Mouse (Mus musculus): ENCODE measurements around the gene Pde4d.

Gene Pde4d

DNA sequence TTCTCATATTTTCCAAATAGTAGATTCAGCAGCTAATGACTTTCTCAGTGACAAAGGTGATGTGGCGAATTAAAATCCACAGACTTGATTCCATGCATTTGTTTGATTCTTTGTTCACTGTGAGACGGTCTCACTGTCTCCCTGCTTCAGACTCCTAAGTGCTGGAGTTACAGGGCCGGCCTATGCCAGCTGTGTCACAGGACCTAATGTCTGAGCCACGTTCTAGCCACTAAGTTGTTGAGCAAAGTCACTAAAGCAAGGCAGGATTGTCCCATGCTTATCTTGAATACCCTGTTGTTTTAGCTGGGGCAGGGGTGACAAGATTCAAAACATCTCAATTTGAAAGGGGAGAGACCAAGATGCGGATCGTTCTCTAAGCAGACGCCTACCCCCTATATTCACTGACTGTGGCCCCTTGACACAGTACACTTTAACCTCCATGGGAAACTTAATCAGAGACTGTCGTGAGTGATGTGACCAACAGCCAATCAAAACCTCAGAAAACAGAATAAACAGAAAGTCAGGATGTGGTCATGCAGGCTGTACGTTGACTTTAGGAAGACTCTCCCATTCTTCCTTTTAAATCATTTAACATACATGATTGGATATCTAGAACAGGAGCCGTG is 1195.6 kb downstream of the Pde4d start:
- DNase-seq, result no peak

DNA sequence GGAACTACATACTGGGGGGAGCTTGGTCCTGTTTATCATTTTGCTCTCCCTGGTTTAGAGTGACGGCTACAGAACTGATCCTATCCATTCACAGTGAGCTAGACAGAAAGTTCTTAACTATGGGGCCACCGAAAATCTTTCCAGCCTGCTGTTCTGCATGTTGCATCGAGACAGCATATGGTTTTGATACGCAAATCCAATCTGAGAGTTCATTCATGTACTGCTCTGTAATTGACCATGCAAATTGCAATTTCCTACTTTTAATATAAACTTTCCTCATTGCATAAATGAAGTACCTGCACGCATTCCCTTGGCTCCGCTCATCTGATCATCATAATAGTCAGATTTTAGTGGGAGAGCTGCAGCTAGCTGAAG is 1196.1 kb downstream of the Pde4d start:
- DNase-seq, result no peak

- no peak for DNase-seq
Measured at GRCm38 (mm10) chr13:109646597-109647232, 1197.0 kb downstream of the Pde4d start.

GRCm38 (mm10) chr13:109647479-109648199 is 1197.9 kb downstream of the Pde4d start:
- DNase-seq, result no peak

- no peak for DNase-seq
Measured at GRCm38 (mm10) chr13:109648311-109648710, 1198.6 kb downstream of the Pde4d start.

GRCm38 (mm10) chr13:109651790-109652605 is 1202.2 kb downstream of the Pde4d start:
- no peak for DNase-seq

GRCm38 (mm10) chr13:109652631-109653030 is 1202.9 kb downstream of the Pde4d start:
- DNase-seq, result peak; percentile 48

DNA sequence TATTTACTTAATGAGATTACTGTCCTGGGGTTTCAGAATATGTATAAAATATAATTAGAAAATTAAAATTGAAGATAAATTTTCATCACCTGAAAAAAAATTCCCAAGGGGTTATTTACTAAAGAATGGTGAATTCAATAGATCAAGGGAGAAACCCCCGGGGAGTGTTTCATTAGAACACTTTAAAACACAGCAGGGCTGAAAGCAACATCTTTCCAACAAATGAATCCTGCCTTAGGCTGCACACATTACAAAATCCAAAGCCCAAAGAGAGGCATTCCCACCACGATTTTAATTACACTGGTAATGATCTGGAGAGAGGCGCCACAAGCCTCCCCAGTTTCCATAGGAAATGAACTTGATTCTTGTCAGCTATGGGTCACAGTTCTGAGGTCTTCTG is 1205.6 kb downstream of the Pde4d start:
- DNase-seq, result no peak

DNA sequence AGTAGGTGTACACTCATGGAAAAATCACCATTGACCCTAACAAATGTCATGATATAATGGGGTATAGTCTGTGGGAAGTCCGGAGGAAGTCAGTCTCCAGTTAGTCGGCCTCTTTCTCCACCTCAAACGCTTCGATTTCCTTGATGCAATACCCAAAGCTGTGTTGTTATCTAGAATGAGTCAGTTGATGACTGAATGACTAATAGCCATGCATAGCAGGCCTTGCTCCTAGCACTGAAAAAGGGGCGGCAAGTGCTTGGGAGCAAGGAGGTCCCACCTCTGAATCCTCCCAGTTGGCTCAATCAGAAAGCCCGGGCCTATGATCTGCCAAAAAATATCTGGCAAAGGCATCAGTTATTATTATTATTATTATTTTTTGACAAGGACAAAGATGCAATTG is 1209.4 kb downstream of the Pde4d start:
- no peak for DNase-seq

- no peak for DNase-seq
Measured at GRCm38 (mm10) chr13:109661345-109661744, 1211.6 kb downstream of the Pde4d start.

DNA sequence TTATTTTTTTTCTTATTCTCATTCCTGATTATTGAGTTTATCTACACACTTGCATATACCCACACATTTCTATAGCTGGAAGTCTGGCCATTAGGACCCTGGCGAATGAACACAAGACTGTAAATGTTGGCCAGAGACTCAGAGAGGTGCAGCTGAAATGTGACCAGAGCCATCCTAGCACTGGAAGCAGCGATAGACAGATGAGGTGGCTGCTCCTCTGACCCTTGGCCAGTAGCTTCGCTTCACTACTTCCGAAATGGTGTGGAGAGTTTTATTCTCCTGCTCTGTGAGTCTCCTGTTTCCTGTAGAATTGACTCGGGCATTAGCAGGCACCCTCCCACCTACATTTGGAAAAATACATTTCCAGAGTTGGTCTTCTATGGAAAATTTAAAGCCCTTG is 1212.4 kb downstream of the Pde4d start:
- DNase-seq, result no peak

DNA sequence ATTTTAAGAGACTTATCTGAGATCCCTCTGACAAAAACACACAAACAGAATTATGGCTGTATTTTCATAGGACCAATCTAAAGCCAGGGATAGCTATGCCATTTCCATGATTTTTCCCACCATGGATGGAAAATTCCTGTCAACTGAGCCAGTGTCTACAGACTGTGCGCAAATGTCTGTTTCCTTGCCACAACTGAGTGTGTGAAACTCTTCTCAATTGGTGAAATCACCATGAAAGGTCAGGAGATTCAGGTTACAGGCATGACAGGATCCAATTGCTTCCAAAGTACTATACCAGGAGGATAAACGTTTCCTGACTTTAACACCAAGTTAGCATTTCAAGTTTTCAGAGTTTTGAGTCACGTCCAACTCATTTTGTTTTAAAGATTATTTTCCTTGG is 1213.0 kb downstream of the Pde4d start:
- DNase-seq, result no peak

DNA sequence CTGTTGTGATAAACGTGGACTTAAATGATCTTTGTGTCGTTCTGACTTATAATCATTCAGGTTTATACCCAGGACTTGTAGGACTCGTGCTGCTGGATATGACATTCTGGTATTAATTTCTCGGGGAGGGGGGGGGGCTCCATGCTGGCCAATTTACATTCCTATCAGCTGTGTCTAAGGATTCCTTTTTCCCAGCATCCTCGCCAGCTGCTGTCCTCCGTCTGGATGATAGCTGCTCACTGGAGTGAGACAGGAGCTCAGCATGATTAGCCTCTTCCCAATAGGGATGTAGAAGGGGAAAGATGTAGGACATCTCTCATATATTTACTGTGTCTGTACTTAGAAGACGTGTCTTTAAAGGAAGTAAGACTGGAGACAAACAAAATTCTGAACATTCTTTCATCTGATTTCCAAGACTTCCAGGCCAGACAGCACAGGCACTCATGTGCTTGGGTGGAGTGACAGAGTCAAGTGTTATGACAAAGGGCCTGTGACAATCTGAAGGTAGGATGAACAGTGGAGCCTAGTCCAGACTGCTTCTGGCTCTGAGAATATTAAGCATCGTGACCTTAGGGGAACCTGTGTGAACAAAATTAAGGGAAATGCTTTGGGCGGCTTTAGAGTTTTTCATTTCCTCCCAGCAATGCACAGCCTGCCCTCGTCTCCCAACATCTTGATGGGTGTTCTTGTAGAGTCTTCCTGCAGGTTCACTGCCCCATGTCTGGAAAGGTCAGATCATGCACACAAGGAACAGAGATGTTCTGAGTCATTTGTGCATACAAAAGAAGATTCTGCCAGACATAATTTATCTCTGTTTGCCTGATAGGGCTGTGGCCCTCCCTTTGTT is 1215.4 kb downstream of the Pde4d start:
- DNase-seq, result no peak

- peak; percentile 30 for DNase-seq
Measured at GRCm38 (mm10) chr13:109665803-109666403, 1216.2 kb downstream of the Pde4d start.

GRCm38 (mm10) chr13:109669965-109670364 is 1220.2 kb downstream of the Pde4d start:
- no peak for DNase-seq

DNA sequence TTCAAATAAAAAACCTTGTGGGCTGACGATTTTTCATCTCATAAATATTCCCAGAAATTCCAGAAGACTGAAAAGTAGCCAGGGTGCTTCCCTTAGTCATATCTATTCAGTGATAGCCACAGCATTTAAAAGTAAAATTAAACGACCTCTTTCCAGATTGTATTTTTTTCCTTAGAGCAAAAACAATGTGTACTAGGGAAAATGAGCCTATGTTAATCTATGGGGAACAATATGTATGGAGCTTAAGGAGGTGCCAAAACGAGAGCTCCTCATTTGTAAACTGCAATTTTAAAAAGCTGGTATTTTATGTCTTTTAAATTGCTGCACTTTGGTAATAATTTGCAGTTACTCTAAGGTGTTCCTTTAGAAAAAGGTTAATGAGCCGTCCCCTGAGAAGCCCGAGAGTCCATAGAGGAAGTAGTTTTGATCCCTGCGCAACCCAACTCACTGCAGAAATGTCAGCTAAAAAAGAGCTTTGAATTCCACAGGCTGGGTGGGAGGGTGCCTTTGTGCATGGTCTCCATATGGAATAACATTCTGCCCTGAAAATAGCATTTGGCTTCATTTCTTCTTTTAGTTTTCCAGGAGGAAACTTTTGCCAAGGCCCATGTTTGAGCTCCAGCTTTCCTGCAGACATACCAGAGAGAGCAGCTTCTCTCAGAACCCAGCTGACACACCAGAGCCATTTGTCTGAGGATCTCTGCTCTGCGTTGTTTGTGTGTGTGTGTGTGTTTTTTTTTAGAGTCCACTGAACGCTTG is 1222.0 kb downstream of the Pde4d start:
- DNase-seq, result no peak

DNA sequence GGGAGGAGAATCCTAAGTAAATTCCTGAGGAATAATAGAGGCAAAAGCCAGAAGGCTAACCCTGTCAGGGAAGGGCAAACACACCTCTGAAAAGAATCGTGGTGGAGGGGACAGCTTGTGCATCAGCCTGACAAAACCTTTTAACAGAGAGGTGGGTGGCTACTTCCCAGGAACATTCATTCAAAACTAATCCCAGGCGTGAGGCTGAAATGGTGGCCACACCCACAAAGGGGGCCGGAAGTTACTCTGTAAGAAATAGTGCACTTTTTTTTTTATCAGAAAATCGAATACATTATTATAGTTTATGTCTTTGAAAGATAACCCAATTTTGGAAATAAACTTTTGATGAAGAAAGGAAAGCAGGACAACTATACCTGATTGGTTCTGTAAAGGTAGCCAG is 1227.3 kb downstream of the Pde4d start:
- DNase-seq, result no peak

DNA sequence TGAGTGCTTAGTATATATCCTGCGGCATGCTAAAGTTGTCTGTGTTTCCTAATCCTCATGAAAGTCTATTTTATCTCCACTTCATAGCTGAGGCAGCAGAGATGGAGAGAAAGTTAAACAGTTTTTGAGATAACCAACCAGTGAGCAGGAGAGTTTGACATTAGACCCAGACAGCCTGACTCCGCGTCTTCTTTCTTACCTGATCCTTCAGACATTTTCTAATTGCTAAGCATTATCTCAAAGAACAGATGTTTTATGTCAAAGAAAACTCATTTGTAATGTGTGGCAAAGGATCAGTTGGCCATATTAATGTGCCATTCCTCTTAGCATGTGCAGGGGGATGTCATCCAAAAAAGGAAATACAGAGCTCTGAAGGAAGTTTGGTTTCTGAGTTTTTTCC is 1227.9 kb downstream of the Pde4d start:
- no peak for DNase-seq

DNA sequence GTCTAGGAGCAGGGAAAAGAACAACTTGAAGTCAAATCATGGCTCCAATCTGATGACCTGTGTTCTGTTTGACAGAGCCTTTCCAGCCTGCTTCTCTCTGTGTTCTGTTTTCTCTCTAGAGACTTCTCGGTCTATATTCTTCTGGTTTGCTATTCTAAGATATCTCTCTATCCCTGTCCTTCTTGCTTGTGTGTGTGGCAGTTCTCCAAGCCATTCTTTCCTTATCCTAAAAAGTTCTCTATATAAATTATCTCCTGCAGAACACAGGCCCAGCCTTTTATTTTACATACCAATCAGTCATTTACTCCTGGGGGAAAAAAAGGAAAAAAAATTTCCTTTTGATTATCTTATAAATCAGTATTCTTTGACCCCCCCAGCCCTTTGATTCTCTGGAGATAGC is 1229.2 kb downstream of the Pde4d start:
- no peak for DNase-seq

GRCm38 (mm10) chr13:109680229-109680628 is 1230.5 kb downstream of the Pde4d start:
- no peak for DNase-seq

DNA sequence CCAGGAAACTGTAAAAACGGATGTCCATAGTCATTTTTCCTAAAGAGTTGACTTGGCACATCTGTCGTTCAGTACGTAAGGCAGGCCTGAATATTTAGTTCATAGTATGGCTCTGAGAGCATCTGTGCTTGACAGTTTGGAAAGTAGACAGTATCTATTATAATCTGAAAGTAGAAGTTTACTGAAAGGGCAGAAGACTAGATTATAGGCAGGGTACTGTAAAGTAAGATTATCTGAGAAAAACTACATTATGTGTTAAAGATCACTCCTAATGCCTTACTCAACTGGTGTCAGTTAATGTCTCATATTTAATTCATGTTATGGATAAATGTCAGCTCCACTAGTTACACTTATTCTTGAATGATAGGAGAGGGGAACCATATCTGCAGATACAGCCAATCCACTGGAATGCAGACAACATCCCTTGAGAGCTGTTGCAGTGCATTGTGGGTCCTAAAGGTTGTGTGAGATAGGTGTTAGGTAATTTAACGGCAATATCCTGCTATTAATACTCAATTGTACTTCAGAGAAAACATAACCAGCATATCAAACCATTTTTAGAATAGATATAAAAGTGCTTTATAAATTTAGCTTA is 1232.0 kb downstream of the Pde4d start:
- no peak for DNase-seq

Data from lung, postnatal 14 days (tissue).